Mouse (Mus musculus) kidney, adult 2 months (tissue): ENCODE measurements around the gene Prr3. TPM values are rescaled to one million over a fixed set of nuclear protein-coding genes. Genes with fewer than 3 reads are reported as not detected.
"Not testable (repeated sequence)": the region's sequence is repeated elsewhere in the genome, so short reads cannot be mapped to it uniquely, and the experiment has no call there.

Experiments used
- DNase-seq: peaks from one replicate; pipeline ENCODE4 v3.0.0; 2021
- H3K27ac ChIP-seq: fragments of 200-500 bp; 2 replicates; pipeline ENCODE4 v1.5.1; 2012; ENCODE audit warnings: low read depth, low read length, control low read depth, inconsistent platforms; ENCODE audit not compliant: insufficient read depth
- H3K27me3 ChIP-seq: fragments of 200-500 bp; replicated peaks from 2 replicates; pipeline ENCODE4 v1.6.1; 2012; ENCODE audit warnings: mild to moderate bottlenecking, moderate library complexity, low read length, inconsistent platforms; ENCODE audit not compliant: control insufficient read depth, insufficient read depth
- H3K36me3 ChIP-seq: fragments of 200-500 bp; 2 replicates; pipeline ENCODE4 v1.6.1; 2012; ENCODE audit warnings: mild to moderate bottlenecking, moderate library complexity, low read length, inconsistent platforms; ENCODE audit not compliant: control insufficient read depth, insufficient read depth
- H3K4me1 ChIP-seq: fragments of 200-500 bp; 2 replicates; pipeline ENCODE4 v1.6.1; 2011; ENCODE audit warnings: low read length; ENCODE audit not compliant: control insufficient read depth, insufficient read depth
- H3K4me3 ChIP-seq: fragments of 200-500 bp; 2 replicates; pipeline ENCODE4 v1.5.1; 2011; ENCODE audit warnings: mild to moderate bottlenecking, low read depth, low read length, control low read depth; ENCODE audit not compliant: insufficient read depth
- CTCF ChIP-seq: fragments of 200-500 bp; conservative IDR thresholded peaks from 2 replicates; pipeline ENCODE4 v1.5.1; 2011; ENCODE audit warnings: low read depth, mild to moderate bottlenecking, control low read depth, low read length, moderate library complexity, mixed read lengths; ENCODE audit not compliant: insufficient read depth, insufficient read length
- POLR2A ChIP-seq: fragments of 200-500 bp; IDR thresholded peaks from one replicate; pipeline ENCODE4 v1.6.1; 2011; ENCODE audit warnings: low read depth, low read length, control low read depth
- WGBS: fragments of 180-500 bp; shearing (Covaris S2); methylation state at CpG from one replicate; pipeline ENCODE4 v1.1.7; 2018; 5-methylcytosine and 5-hydroxymethylcytosine counted together
- polyA plus RNA-seq: library from polyadenylated mRNA; depleted of rRNA; stranded (reverse); fragments of >200 nt; gene quantifications from 2 replicates; pipeline ENCODE4 v1.2.3, GENCODE M21; 2012

The Prr3 gene
- polyA plus RNA-seq, 1 experiment = 18.5 TPM

DNA sequence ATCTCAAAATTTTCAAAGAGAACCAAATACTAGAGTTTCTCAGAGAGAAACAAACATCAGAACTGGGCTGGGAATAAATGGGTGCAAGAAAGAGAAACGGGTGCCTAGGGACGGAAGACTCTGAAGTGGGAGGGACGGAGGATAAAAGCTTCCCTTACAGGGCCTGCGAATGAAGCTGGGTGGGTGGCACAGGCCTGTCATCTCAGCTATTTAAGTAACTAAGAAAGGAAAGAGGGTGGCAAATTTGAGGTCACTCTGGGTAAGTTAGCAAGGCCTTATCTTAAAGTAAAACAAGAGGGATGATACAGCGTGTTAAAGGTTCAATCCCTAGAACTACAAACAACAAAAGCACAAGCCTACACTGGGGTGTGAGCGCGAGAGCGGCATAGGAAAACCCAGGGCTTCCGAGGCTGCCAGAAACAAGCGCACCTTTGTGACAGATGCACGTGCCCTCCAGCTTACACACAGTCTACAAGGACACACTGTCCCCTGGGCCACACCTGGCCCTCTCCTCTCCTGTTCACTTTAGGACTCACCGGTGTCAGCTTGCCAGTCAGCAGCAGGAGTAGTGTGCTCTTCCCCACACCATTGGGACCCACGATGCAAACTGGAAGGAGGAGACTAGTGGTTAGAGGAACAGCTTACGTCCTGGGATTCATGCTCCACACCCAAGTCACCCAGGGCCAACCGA lies 21.4 kb downstream of the Prr3 start:
- no peaks in the 10 kb centered on the region for H3K27me3 ChIP-seq
- no peak for DNase-seq
- no peak overlapping the region for H3K4me3 ChIP-seq
- H3K36me3 ChIP-seq = peaks cover 5% of the 10 kb centered on the region
- TF ChIP-seq CTCF (no peak), POLR2A (no peak)
- no peak overlapping the region for H3K27ac ChIP-seq
- H3K4me1 ChIP-seq = no peaks in the 10 kb centered on the region
- 95% methylated on average over 15 of the region's 15 CpGs for WGBS

DNA sequence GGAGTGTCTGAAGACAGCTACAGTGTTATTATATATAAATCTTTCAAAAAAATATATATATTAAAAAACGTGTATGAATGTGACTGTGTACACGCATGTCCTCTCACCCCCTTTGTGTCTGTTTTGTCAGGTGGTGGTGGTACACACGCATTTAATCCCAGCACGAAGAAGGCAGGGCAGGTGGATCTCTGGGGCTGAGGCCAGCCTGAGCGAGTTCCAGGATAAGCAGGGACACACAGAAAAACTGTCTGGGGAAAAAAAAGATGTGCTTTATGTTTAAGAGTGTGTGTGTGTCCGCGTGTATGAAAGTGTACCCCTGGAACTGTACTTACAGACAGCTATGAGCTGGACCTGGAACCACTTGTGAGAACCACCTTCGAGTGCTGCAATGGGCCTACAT lies 25.4 kb downstream of the Prr3 start:
- Histone ChIP-seq H3K4me3 (no peak overlapping the region), H3K27me3 (no peaks in the 10 kb centered on the region), H3K27ac (no peak overlapping the region), H3K36me3 (peaks cover 3% of the 10 kb centered on the region; the same call in 1 of the 2 replicates), H3K4me1 (no peaks in the 10 kb centered on the region)
- DNase-seq = no peak
- TF ChIP-seq CTCF (no peak), POLR2A (no peak)
- 80% methylated on average over 8 of the region's 8 CpGs for WGBS

DNA sequence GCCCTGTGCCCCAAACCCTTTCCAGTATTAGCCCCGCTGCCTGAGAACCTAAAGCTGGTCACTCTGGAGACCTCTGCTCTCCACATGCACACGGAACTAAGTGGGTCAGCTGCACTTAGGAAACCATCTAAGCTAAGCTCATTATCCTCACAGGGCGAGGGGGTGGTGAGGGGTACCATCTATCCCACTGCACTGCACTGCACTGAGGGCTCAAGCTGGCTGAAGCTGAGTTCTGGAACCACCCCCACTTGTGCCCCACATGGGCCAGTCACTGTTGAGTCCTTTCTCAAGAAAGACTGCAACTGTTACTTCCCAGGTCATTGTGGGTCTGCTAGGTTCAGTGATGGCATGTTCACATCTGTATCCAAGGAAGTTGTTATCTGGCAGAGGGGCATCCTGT lies 27.5 kb downstream of the Prr3 start:
- H3K36me3 ChIP-seq, H3K4me3 ChIP-seq, H3K27ac ChIP-seq, DNase-seq, H3K27me3 ChIP-seq, H3K4me1 ChIP-seq: not testable (repeated sequence)
- WGBS = 91% methylated on average over 3 of the region's 3 CpGs

DNA sequence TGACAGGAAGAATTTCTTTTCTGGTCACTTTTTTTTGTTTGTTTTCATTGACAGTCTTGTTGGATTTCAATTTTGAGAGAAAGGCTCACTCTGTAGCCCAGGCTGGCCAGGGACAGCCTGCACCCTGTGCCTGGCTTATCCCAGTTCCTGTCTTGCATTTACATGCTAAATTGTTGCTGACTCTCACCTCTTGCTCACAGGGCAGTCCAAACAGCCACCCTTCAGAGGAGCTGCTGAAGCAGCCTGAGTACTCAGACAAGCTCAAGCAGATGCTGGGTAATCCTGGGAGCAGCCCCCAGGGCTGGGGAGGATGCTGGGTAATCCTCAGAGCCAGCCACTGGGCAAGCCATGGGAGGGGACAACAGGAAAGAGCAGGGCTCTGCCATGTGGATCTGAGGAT lies 29.1 kb downstream of the Prr3 start:
- H3K4me1 ChIP-seq, H3K4me3 ChIP-seq, H3K27me3 ChIP-seq, DNase-seq, H3K36me3 ChIP-seq, H3K27ac ChIP-seq: not testable (repeated sequence)

DNA sequence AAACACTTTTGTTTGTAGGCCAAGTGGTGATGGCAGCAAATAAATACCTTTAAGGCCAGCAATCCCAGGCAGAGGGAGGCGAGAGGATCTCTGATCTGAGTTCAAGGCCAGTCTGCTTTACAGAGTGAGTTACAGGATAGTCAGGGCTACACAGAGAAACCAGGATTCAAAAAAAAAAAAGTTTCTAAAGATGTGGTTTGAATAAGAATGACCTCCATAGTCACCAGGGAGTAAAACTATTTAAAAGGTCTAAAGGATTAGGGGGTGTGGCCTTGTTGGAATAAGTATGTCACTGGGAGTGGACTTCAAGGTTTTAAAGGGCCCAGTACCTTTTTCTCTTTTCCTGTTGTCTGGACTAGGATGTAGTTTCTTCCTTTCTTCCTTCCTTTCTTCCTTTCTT lies 40.1 kb downstream of the Prr3 start:
- no peak overlapping the region for H3K27ac ChIP-seq
- no peaks in the 10 kb centered on the region for H3K4me1 ChIP-seq
- TF ChIP-seq CTCF (no peak), POLR2A (no peak)
- DNase-seq = no peak
- no peaks in the 10 kb centered on the region for H3K36me3 ChIP-seq
- H3K4me3 ChIP-seq = no peak overlapping the region
- WGBS = 76% methylated on average over 1 of the region's 1 CpGs
- H3K27me3 ChIP-seq = no peaks in the 10 kb centered on the region

DNA sequence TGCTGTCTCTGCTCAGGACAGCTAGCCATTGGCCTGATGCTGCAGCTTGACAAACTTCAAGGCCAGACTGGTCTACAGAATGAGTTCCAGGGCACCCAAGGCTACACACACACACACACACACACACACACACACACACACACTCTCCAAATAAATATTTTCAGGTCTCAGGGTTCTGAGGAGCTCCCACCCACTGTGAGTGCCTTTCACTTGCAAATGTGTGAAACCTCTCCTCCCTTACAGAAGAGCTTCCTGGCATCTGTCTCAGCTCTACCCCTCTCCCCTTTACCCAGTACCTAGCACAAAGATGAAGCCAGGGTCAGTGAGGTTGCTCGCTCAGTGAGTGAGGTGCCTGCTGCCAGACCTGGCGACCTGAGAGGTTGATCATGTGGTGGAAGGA lies 40.9 kb downstream of the Prr3 start:
- no peak for TF ChIP-seq POLR2A
- TF ChIP-seq CTCF = no peak
- no peak for DNase-seq
- Histone ChIP-seq H3K4me3 (no peak overlapping the region), H3K4me1 (no peaks in the 10 kb centered on the region), H3K36me3 (no peaks in the 10 kb centered on the region), H3K27me3 (no peaks in the 10 kb centered on the region), H3K27ac (no peak overlapping the region)
- WGBS = 64% methylated on average over 2 of the region's 2 CpGs

DNA sequence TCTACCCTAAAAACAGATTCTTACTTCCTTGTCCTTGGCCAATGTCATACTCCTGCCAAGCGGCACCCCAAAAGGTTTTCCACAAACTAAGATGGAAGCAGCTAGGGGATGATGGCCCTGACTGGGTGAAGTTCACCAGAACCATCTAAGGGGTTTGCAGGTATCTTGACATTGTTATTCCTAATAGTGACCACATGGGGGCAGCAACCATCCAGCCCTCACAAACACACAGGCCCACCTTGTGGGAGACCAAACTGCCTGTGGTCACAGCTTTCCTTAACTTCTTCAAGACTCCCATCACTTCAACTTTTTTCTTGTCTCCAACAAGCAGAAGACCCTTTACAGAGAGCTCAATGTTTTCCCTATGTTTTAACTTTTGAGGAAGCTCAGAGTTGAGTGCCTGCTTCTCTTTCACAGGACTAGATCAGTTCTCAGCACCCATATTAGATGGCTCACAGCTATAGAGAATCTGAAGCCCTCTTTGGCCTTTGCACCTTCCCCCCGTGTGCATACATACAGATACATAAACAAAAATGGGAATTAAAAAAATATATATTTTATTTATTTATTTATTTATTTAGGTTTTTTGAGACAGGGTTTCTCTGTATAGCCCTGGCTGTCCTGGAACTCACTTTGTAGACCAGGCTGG lies 42.2 kb downstream of the Prr3 start:
- Histone ChIP-seq H3K4me3 (no peak overlapping the region), H3K36me3 (no peaks in the 10 kb centered on the region), H3K27me3 (no peaks in the 10 kb centered on the region), H3K4me1 (no peaks in the 10 kb centered on the region), H3K27ac (no peak overlapping the region)
- WGBS = 32% methylated on average over 2 of the region's 2 CpGs
- DNase-seq = peak; percentile 58
- peak; percentile 92 for TF ChIP-seq CTCF
- no peak for TF ChIP-seq POLR2A

DNA sequence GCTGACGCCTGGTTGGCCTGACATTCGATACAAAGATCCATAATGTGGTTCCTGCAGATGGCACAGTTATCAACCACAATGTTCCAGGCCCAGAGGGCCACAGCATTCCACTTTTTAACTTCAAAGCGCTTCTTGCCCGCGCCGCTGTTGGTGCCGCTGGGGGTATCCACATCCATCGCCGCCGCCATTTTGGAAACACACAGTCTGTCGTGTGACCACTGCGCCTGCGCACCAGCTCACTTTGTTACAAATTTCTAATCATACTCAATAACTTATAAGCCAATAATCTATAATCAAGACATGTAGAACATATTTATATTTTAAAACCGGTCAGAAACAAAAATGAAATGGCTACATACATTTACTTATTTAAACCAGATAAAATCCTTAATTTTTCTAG lies 44.3 kb downstream of the Prr3 start:
- 87% methylated on average over 14 of the region's 14 CpGs for WGBS

More for the DNA sequence above, 44.3 kb downstream of the Prr3 start:
- DNase-seq, H3K36me3 ChIP-seq, H3K4me1 ChIP-seq, H3K4me3 ChIP-seq, H3K27ac ChIP-seq, H3K27me3 ChIP-seq: not testable (repeated sequence)
